Mouse (Mus musculus) liver, adult 2 months (tissue): ENCODE measurements at regions not wholly inside any gene's neighbourhood (a gene's known extent, or its start where the extent isn't known, plus 50 kb on each side); places are given as distances from the start of the nearest gene placed in this dataset.

Experiments
- CTCF ChIP-seq: fragments of 200-500 bp; IDR thresholded peaks from 2 replicates; pipeline ENCODE4 v1.5.1; 2011; ENCODE audit warnings: low read depth, low read length, control low read depth
- POLR2A ChIP-seq: fragments of 200-500 bp; IDR thresholded peaks from 2 replicates; pipeline ENCODE4 v1.6.1; 2011; ENCODE audit warnings: low read length, control low read depth; ENCODE audit not compliant: insufficient read depth; ENCODE audit errors: extremely low read depth

DNA sequence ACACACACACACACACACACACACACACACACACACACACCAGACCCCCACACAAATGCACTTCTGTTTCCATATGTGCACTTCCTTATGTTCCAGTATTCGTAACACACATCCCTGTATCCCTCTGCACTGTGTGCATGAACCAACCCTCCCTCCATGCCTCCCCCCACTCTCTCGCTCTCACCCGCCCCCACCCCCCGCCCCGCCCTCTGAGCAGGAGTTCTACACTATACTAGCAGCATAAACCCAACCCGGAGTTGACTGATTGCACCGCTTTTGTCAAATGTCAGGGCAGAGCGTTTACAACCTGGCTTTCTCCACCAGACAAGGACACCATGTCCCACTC, 81.5 kb upstream of the Zmiz1 start:
- TF ChIP-seq CTCF: no peak
- no peak for TF ChIP-seq POLR2A
